Mouse (Mus musculus) hematopoietic stem cell, adult 5-6 weeks (primary cell): ENCODE measurements around the gene Olfr1458. TPM values are rescaled to one million over a fixed set of nuclear protein-coding genes. Genes with fewer than 3 reads are reported as not detected.

ENCODE experiments used
- ATAC-seq, 2 experiments: fragments of 125-278 bp in 1 of 2; replicated peaks in 1 of 2; 2 replicates each; pipeline ENCODE4 v1.8.0; 2016 to 2017; ENCODE audit warnings: inconsistent platforms in 2 of 2, mild to moderate bottlenecking in 2 of 2, moderate number of reproducible peaks in 2 of 2, low read depth in 1 of 2, moderate TSS enrichment in 1 of 2; ENCODE audit not compliant: low FRiP score in 2 of 2, poor library complexity in 2 of 2, severe bottlenecking in 2 of 2, insufficient read depth in 1 of 2, low TSS enrichment in 1 of 2
- total RNA-seq: library from RNA; stranded (forward); fragments of 172-1452, 232-1000 nt; gene quantifications from 2 replicates; pipeline ENCODE4 v1.2.3, GENCODE M21; 2017

Gene Olfr1458
- total RNA-seq: not detected in 2 replicates

GRCm38 (mm10) chr19:13106675-13107074 lies at the start of gene Olfr1458:
TSS of gene Olfr1458 (minus strand) at chr19:13106775.
- ATAC-seq: no peak

DNA sequence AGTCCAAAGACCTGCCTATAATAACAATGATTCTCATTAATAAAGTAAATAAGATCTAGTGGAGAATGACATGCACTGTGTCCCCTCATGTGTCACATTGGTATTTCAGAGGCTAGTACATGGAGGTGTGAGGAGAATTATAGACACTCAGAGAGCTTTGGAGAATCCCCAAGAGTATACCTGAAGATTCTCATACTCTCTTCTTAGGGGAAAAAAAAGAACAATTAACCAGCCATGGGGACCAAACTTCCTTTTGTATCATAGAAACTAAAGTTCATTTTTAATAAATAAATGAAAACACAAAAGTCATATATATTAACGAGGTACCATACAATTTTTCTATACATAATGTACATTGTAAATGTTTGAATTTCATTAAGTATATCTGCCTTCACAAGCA lies 42.9 kb upstream of the Olfr1458 start, which contains the start of gene Olfr1459:
Olfr1459 (minus strand) TSS at position 101 of the 400 bp plus-strand sequence.
- no peak for ATAC-seq

DNA sequence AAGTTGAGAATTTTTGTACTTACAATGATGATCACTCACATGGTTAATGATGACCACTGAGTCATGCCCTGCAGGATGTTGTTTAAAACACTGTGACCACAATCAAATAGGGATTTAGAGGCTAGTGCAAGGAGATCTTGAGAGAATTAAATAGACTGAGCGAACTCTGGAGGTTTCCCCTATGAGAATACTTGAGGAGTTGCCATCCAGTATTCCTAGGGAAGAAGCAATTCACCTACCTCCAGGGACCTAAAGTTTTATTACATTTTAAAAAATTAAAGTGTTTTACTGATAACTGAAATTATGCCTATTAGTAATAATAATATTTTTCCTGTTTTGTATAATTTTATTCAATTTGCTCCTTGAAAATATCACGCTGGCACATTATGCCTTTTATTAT lies 8.8 kb downstream of the Olfr1458 start, which contains the start of gene Olfr1457:
Olfr1457 (minus strand) TSS at position 101 of the 400 bp plus-strand sequence.
- ATAC-seq: no peak

DNA sequence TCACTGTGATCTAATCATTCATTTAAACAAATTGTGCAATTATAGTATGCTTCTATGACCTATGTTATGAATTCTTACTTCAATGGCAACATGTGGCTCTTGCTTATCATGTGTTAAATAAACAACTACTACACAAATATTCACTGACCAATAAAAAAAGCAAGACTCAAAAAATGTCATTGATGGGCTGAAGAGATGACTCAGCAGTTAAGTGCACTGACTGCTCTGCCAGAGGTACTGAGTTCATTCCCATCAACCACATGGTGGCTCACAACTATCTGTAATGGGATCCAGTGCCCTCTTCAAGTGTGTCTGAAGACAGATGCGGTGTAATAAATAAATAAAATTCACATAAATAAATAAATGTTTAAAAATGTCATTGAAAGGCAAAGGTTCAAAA lies 12.7 kb downstream of the Olfr1458 start:
- no peak for ATAC-seq

DNA sequence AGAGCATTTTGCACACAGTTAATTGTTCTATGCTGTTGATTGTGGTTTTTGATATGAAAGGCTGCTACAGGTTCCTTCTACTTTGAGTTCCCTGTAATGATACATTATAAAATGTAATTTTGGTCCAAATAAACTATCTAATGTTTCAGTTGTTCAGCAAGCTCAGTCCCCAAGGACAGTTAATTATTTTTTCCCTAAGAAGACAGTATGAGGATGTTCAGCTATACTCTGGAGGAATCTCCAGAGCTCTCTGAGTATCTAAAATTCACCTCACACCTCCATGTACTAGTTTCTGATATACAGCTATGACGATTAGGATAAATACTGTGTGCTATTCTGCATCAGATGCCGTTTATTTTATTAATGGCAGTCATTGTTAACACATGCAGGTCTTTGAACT lies 46.3 kb downstream of the Olfr1458 start, which contains the start of gene Olfr1454:
Olfr1454 (plus strand) TSS at position 301 of the 400 bp plus-strand sequence.
- ATAC-seq: no peak

Other genes with a start within 250 kb of the Olfr1458 start
- not detected in 2 replicates for gene Olfr1444, start 249.5 kb downstream of the Olfr1458 start, total RNA-seq
- gene Olfr1445, start 222.9 kb downstream of the Olfr1458 start, total RNA-seq: not detected in 2 replicates
- not detected in 2 replicates for gene Olfr1446, start 213.3 kb downstream of the Olfr1458 start, total RNA-seq
- gene Olfr1447, start 203.0 kb downstream of the Olfr1458 start, total RNA-seq: not detected in 2 replicates
- gene Olfr1448, start 182.4 kb downstream of the Olfr1458 start, total RNA-seq: not detected in 2 replicates
- gene Olfr1449, start 175.9 kb downstream of the Olfr1458 start, total RNA-seq: not detected in 2 replicates
- gene Olfr1450, start 156.5 kb downstream of the Olfr1458 start, total RNA-seq: not detected in 2 replicates
- gene Olfr1451, start 111.8 kb downstream of the Olfr1458 start, total RNA-seq: not detected in 2 replicates
- not detected in 2 replicates for gene Olfr1453, start 78.4 kb downstream of the Olfr1458 start, total RNA-seq
- gene Olfr1454, start 46.2 kb downstream of the Olfr1458 start, total RNA-seq: not detected in 2 replicates
- gene Olfr1457, start 8.9 kb downstream of the Olfr1458 start, total RNA-seq: not detected in 2 replicates
- not detected in 2 replicates for gene Olfr1459, start 42.8 kb upstream of the Olfr1458 start, total RNA-seq
- not detected in 2 replicates for gene Olfr1461, start 56.2 kb upstream of the Olfr1458 start, total RNA-seq
- not detected in 2 replicates for gene Olfr1462, start 79.0 kb upstream of the Olfr1458 start, total RNA-seq
- gene Olfr1463, start 124.6 kb upstream of the Olfr1458 start, total RNA-seq: not detected in 2 replicates
- gene Olfr1465, start 208.8 kb upstream of the Olfr1458 start, total RNA-seq: not detected in 2 replicates
- gene Olfr1466, start 232.1 kb upstream of the Olfr1458 start, total RNA-seq: not detected in 2 replicates